Mouse (Mus musculus): ENCODE measurements at regions not wholly inside any gene's neighbourhood (a gene's known extent, or its start where the extent isn't known, plus 50 kb on each side); places are given as distances from the start of the nearest gene placed in this dataset.
"Not testable (repeated sequence)": the region's sequence is repeated elsewhere in the genome, so short reads cannot be mapped to it uniquely, and the experiment has no call there.

DNA sequence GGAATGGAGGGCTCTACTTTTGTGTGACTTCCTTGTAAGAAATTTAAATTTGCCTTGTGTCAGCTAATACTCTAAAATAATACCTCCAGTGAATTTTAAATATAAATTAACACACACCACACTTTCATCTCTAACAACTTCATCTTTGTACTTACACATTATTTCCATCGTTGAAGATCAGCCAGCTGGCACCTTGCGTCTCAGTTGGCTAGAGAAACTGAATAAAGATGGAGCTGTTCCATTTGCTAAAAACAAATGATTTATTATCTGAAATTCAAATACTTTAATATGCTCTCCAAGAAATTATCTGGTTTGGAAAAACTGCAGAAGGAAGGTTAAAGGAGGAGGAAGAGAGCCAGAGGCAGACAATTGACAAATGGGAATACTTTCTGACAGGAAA is 122.0 kb upstream of the Gm11096 start:
- DNase-seq (ENCODE audit: low read depth, low spot score): no peak

DNA sequence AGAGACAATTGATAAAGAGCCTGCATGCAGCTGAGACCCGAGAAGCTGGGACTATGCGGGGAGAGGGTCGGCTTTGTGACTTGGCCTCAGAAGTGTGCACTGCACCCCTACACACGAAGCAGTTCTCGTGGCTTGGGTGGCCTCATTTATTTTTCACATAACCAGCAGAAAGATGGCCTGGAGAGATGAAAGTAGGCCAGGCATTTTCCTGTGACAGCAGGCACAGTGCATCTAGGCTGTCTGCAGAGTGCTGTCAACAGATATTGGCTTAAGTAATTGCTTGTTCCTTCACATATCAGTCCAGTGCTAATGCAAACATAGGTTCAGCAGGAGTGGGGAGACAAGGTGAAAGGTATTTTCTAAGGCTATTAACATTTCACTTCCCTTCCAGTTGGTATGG is 124.9 kb upstream of the Gm11096 start:
- no peak for DNase-seq (ENCODE audit: low read depth, low spot score)

DNA sequence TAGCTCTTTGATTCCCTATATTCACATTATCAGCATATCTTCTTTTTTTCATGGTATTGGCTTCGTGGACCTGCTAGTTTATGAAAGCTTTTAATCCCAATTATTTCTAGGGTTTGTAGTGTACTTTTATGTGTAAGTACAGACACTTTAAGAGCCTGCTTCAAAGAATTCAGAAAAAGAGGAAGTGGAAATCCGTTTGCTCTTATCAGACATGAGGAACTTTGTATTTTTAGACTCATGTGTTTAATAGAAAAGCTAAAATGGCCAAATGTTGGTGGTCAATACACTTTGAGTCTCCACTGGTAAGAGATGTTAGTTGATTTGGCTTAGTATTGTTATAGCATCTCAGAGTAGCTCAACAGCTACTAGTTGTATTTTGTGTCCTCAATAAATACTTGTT is 135.7 kb upstream of the Gm11096 start:
- no peak for DNase-seq (ENCODE audit: low read depth, low spot score)

DNA sequence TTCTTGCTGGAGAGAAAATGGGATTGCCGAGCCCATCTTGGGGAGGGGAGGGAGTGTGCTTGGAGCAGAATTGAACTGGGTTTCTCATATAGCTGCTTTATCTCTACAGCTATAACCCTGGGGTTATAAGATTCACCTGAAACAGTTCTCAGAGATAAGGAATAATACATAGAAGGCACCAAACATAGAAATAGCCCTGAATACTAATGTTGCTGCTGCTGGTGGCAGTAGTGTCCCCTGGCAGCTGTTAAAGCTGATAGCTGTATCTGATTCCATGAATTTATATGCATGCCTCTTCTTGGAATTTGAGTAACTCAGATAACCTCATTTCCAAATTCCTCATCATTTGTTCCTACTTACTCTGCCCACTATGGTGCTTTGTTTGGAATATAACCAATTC is 137.0 kb upstream of the Gm11096 start:
- DNase-seq (ENCODE audit: low read depth, low spot score): no peak

DNA sequence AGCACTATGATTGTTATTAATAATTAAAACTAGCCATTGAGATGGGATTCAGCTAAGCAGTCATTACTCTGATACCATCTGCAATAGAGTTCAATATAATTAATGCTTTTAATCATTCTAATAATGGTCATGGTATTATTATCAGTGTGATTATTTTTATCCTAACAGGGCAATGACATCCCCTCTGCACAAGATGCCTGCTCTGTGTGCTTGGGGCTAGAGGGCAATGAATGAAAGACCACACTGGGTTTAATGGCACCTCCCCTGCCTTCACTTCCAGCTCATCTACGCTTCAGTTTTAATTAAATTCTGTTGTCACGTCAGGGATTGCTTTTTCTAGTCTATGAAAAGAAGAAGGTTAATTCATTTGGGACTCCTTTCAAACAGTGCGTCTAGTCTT is 139.1 kb upstream of the Gm11096 start:
- DNase-seq (ENCODE audit: low read depth, low spot score): no peak

DNA sequence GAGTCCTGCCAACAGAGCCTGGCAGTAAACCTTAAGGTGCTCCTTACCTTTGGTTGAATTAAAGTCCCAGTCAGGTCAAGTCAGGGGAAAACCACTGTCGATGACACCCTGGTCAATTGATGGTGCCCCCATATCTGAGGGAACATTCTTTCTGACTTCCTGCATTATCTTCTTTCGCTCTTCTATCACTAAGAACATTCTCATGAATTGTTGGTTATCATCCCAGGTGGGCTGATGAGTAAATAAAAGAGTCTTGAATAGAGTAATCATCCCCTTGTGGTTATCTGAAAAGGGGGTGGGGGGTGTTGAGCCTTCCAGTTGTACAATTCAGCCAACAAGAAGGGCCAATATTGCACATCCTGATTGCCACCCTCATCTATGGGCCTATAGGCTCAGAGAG is 149.7 kb upstream of the Gm11096 start:
- DNase-seq (ENCODE audit: low read depth, low spot score): no peak

DNA sequence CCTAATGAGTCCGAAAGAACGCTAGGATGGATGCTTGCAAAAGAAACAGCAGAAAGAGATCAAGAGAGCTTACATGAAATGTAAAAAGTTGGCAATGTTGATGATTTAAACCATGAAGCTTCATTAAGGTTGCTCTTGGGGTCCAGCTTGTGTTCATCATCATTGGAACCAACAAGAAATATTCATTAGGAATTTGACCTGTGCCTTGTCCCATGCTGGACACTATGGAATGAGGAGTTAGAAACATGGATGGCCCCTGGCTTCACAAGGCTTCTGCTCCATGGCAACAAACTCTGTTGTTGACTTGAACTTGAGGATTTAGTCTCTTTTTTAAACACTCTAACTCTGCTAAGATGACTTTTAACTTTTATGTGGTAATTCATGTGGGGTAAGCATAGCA is 159.0 kb upstream of the Gm11096 start:
- DNase-seq (ENCODE audit: low read depth, low spot score): no peak

DNA sequence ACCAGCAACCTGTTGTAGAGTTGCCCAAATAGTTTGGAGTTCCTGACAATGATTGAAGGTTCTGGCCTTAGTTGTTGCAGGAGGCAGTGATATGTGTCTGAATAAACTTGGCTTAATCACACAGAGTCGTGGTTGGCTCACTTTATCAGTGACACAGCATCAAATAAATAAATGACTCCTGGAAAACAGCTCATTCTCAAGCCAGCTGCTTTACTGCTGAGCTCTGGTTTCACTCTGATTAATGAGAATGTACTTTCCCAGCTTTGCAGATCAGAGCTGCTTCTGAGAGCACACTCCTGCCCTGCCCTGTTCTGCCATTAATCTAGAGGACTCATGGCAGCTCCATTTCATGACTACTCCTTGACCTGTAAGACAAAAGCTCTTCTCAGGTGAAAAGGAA is 171.3 kb upstream of the Gm11096 start:
- no peak for DNase-seq (ENCODE audit: low read depth, low spot score)

DNA sequence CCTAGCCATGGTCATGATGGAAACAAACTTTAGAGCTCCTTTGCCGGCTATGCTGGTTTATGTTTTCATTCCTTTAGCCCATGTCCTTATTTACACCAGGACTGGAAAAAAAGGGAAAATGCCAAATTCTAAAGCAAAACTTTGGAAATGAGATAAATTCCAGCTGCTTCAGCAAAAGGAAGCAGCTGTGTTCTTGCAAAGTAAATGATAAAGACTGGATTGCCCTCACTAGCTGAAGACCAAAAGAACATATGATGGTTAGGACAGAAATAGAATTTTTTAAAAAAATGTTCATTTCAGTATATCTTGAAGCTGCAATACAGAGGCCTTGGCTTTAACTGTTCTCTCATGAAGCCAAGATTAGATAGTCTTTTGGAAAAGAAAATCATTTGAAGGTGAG is 179.6 kb upstream of the Gm11096 start:
- no peak for DNase-seq (ENCODE audit: low read depth, low spot score)

DNA sequence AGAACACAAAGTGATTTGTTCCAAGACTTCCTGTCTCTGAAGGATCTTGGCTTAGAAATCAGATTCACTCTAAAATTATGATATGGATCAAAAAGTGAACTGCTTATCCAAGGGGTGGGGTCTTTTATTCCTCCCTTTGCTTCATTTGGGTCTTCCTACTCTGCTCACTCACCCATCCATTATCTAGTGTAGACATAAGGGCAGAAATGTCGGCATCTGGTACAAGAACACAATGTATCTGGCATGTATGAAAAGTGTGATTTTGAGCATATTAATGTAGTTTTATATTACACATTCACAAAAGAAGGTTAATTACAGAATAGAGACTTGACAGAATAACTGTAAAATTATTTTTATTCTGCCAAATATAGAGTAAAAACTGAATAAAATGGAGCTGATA is 181.5 kb upstream of the Gm11096 start:
- DNase-seq (ENCODE audit: low read depth, low spot score): no peak

DNA sequence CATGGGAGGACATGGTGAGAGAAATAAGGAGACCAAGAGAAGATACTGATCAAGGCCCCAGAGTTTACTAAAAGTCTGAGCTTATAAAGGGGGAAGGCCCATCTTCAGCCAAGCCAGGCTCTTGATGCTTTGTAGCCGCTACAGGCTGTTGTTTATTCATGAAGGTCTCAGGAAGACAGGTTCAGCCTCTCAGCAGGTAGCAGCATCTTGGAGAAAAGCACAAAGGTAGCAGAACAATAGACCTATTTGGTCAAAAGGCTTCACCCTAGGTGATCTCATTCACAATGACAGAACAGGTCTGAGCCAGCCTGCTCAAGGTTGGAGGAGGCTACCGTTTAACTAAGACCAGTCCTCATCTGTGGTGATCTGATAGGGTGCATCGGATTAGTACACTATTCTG is 185.5 kb upstream of the Gm11096 start:
- no peak for DNase-seq (ENCODE audit: low read depth, low spot score)

DNA sequence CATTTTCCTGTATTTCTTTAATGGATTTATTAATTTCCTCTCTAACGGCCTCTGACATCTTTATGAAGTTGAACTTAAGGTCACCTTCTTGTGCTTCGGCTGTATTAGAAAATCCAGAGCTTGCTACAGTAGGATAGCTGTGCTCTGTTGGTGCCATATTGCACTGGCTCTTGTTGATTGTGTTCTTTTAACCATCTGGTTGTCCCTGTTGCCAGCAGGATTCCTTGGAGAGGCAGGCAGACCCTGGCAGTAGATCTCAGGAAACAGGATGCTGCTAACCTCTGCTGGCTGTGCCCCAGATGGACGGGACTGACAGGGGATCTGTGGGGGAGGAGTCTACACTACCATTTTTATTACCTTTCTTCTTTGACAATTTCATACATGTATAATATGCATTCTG is 185.9 kb upstream of the Thumpd2 start:
- DNase-seq (ENCODE audit: low read depth, low spot score): no peak

DNA sequence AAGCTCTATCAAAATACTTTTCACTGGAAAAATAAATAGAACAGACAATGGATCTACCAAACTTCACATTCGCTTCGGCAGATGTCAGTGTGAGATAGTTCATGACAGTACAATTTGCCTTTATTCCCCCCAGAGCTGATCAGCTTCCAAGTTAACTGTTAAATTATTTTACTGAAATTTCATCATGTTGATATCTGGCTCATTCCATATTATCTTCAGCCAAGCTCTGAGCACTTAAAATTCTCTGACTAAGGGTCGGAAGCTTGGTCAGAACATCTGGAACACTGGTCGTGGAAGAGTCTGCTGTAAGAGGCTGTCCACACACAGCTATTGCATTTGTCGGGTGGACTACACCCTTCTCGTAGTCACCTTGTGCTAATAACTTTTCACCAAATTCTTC is 181.3 kb upstream of the Thumpd2 start:
- no peak for DNase-seq (ENCODE audit: low read depth, low spot score)

DNA sequence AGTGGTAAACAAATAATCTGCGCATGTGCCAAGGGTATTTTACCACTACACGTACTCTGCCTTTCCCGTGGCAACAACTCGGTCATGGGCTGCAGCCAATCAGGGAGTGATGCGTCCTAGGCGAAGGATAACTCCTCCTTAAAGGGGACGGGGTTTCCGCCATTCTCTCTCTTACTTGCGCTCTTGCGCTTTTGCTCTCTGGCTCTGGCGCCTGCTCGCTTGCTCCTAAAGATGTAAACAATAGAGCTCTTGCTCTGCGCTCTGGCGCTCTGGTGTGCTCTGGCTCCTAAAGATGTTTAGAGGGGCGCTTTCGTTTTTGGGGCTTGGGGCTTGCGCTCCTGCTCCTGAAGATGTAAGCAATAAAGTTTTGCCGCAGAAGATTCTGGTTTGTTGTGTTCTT is 166.9 kb upstream of the Thumpd2 start:
- not testable (repeated sequence) for DNase-seq (ENCODE audit: low read depth, low spot score)

DNA sequence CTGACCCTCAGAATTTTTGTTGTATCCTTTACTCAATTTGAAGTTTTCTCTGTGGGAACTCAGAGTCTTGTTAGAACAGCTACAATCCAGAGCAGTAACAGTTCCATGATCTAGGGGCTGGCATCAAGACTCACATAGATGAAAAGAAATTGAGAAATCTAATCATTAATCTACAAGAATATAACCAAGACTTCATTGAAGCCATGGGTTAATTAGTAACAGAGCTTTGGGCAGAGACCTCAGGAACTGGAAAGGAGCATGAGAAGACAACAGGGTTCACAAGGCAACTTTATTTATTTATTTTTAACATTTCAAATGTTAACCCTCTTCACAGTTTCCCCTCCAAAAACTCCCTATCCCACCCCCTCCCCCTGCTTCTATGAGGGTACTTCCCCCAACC is 160.4 kb upstream of the Thumpd2 start:
- no peak for DNase-seq (ENCODE audit: low read depth, low spot score)

DNA sequence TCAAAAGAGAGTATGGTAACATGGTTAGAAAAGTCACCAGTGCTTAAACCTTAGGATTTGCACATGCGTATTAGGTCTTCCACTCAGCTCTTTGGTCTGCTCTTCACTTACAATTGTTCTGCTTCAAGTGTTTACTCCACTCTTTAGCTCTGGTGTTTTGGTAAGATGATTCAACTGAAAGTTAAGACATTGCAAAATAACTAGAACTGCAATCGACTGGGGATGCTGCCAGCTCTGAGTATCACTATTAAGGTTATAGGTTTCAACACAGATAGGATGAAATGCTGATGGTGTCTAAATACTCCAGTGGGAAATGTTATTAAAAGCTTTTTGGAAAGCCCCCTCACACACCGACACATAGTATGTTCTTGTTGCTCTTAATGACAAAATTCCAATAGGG is 156.6 kb upstream of the Thumpd2 start:
- DNase-seq (ENCODE audit: low read depth, low spot score): no peak

DNA sequence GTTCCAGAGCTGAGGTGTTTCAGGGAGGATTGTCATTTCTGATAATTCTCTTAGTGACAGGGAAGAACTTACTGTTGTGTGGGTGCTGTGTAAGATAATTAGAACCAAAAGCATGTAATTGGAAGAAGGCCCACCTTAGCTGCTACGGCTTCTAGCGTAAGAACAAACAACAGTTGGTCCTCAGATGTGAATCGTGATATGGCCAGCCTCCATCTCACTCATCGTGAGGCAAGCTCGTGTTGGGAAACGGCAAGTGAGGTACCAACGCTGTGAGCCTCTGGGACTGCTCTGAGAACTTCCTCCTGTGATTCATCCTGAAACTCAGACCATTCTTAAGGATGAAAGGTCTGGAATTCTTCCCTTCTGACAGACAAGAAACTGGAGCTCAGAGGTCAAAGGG is 150.0 kb upstream of the Thumpd2 start:
- DNase-seq (ENCODE audit: low read depth, low spot score): no peak

DNA sequence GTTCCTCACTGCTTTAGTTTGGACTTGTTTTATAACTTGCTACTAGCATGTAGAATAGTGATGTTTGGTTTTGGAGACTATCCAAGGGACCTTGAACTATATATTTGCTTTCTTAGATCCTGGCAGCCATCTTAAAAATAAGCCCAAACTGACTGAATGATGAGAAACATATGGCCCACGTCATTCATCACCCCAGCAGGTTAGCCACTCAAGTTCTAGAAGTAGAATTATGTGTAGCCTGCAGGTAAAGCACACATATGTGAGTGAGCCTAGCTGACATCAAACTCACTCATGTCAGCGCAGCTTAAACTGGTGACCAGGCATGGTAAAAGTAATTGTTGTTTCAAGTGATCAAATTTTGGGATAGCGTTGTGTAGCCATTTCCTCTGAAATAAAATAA is 147.2 kb upstream of the Thumpd2 start:
- DNase-seq (ENCODE audit: low read depth, low spot score): no peak

DNA sequence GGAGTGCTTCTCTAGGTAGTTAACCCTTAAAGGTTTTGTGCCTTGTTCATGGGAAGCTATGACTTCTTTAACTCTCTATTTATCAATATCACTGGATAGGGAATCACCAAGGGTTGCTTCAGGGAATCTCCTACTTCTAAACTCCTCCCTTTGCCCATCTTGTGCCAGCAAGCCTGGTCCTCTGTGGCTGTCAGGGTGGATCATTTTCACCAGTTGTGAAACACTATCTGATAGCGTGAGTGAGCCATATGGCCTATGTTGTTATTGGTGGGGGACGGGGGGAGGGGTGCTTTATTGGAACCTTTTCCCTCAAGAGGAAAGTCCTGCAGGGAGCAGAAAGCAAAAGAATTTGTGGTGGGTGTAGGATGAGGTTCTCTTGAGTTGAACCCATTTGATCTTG is 145.5 kb upstream of the Thumpd2 start:
- DNase-seq (ENCODE audit: low read depth, low spot score): no peak

DNA sequence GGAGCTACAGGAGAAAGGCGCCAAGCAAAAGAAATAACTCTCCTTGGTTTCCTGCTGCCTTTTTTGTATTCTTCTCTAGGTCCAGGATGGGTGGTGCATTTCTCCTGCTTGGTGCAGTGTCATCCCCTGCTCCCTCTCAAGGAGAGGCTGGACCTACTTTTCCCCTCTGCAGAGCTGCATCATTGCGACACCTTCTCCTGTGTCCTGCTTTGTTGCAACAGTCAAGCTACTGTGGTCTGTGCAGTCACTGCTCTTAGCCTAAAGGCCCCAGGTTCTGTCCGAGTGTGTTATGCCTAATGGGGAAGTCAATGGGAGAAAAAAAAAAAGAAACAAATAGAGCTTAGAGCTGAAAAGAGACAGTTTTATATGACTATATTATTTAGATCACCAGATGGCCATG is 144.4 kb upstream of the Thumpd2 start:
- DNase-seq (ENCODE audit: low read depth, low spot score): no peak

DNA sequence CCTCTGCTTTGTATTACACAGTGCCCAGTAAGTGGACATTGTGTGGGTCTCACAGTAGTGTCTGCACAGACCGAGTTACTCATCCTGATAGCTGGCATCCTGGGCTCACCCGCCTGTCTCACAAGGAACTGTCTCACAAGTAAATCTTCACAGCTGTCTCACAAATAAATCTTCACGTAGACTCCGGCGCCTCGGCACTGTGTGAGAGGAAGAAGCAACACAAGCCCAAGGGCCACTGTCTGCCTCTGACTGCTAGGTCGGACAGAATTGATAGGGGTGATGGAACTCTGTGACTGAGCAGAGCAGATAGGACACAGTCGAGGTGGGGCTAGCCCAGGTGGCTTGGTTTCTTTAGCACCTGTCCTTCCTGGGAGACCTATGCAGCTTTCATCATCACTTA is 136.2 kb upstream of the Thumpd2 start:
- no peak for DNase-seq (ENCODE audit: low read depth, low spot score)

DNA sequence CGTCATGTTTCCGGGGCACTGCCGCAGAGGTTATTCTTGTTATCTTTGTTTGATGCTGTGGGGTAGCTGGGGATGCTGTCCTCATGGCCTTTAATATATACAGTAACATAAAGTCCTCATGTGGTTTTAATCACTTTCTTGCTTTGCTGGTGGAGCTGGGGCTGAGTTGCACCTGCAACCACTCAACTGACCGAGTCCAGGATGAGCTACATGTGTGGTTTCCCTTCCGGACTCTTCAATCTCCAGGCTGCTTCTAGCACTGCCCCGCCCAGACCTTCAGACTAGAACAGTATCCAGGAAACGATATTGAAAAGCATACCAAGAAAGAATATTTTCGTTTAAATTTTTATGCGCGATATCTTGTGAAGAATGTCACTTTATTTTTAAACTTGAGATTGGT is 129.1 kb upstream of the Thumpd2 start:
- DNase-seq (ENCODE audit: low read depth, low spot score): no peak

DNA sequence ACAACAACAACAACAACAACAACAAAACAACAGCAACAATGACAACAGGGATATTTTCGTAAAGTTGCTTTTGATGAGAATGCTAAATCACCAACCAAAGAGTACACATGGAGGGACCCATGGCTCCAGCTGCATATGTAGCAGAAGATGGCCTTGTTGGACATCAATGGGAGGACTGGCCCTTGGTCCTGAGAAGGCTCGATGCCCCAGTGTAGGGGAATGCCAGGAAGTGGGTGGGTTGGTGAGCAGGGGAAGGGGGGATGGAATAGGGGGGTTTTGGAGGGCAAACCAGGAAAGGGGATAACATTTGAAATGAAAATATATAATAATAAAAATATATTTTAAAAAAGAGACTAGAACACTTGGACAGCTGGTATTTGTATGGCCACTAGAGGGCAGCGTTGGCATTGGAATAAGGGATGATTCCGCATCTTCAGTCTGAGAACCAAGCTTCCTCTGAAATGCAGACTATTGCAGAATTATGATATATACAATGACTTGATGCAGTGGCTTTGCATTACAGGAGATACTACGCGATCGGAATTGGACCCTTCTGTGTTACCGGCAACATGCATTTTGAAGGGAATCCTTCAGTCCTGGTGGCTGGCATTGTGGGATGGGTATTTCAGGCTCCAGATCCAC is 128.5 kb upstream of the Thumpd2 start:
- peak; percentile 51 for DNase-seq (ENCODE audit: low read depth, low spot score)

DNA sequence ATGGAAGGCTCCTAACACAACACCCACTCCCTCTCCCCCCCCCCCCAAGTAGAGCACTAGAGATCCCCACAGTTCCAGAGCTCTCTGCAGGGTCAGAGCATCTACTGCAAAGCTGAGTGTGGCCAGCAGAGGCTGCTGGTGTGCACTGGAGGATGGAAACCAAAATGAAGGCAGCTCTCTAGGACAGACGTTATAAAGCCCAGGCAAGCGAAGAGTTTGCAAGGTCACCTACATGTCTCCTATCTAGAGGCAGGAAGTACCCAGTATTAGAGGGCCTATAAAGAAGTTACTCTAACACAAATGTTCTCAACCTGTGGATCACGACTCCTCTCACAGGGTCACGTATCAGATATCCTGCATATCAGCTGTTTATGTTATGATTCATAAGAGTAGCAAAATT is 125.1 kb upstream of the Thumpd2 start:
- no peak for DNase-seq (ENCODE audit: low read depth, low spot score)

DNA sequence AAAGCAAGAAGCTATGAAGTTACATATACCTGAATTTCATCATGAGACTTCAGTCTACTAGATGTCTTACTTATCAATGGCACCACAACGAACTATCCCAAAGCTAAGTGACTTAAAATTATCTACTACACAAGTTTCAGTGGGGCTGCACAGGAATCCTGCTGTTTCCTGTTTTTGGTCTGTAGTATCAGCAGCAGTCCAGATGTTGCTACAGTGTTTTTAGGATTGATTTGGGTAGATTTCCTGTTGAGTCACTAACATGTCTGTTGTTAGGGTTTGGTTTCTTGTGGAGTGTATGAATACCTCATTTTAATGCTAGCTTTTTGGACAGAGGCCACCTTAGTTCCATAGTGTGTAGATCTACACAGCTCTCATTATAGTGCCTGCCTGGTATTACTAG is 120.8 kb upstream of the Thumpd2 start:
- no peak for DNase-seq (ENCODE audit: low read depth, low spot score)
